Mouse (Mus musculus) ES-E14 (cell line): Measurements from ENCODE around the gene Nupl2.

ENCODE experiments used
- CHD2 ChIP-seq: IDR thresholded peaks from 2 replicates; pipeline ENCODE4 v1.6.1; 2014; ENCODE audit warnings: mild to moderate bottlenecking, low read depth, low read length, inconsistent platforms
- HCFC1 ChIP-seq: IDR thresholded peaks from 2 replicates; pipeline ENCODE4 v1.6.1; 2012; ENCODE audit warnings: low read length, inconsistent platforms, borderline replicate concordance; ENCODE audit not compliant: insufficient read depth
- MAFK ChIP-seq: IDR thresholded peaks from 2 replicates; pipeline ENCODE4 v1.6.1; 2014; ENCODE audit warnings: mild to moderate bottlenecking, low read depth, low read length, inconsistent platforms; ENCODE audit not compliant: insufficient read depth
- ZC3H11A ChIP-seq: IDR thresholded peaks from 2 replicates; pipeline ENCODE4 v1.6.1; 2012; ENCODE audit warnings: low read depth, mild to moderate bottlenecking, inconsistent platforms, low read length, borderline replicate concordance
- ZNF384 ChIP-seq: IDR thresholded peaks from 2 replicates; pipeline ENCODE4 v1.6.1; 2012; ENCODE audit warnings: low read depth, low read length, inconsistent platforms

- TF ChIP-seq CHD2 (no peak), ZNF384 (no peak), HCFC1 (no peak), ZC3H11A (no peak), MAFK (no peak)
Measured at GRCm38 (mm10) chr5:24183096-24183495, 18.3 kb downstream of the Nupl2 start.
